Mouse (Mus musculus) stomach, postnatal 0 days (tissue): ENCODE measurements around the gene Scn1a.

Experiments used
- CTCF ChIP-seq: IDR thresholded peaks from 2 replicates; pipeline ENCODE4 v1.5.1; 2016; ENCODE audit warnings: antibody characterized with exemption, low read depth, mild to moderate bottlenecking, moderate library complexity
- EP300 ChIP-seq: optimal IDR thresholded peaks from 2 replicates; pipeline ENCODE3; 2016; ENCODE audit warnings: antibody characterized with exemption

GRCm38 (mm10) chr2:66337406-66337805, 103.2 kb downstream of the Scn1a start:
- TF ChIP-seq EP300: no peak
- no peak for TF ChIP-seq CTCF
